Mouse (Mus musculus) left cerebral cortex, adult 6 months (tissue): Measurements from ENCODE around the gene Ssrp1. TPM values are rescaled to one million over a fixed set of nuclear protein-coding genes. Genes with fewer than 3 reads are reported as not detected.

Experiments
- long read RNA-seq, 2 experiments: library from polyadenylated mRNA; unstranded; transcript quantifications; one replicate each; pipeline ENCODE4 v2.0.0; 2019 to 2020
- polyA plus RNA-seq: library from polyadenylated mRNA; unstranded; fragments of <200 nt; fragmentation: Nextera tagmentation; gene quantifications from 2 replicates; pipeline ENCODE4 v1.2.3, GENCODE M21; 2021

The Ssrp1 gene
- 29.3 and 42.0 TPM in 2 replicates for polyA plus RNA-seq
- long read RNA-seq, experiment 1, transcript Ssrp1-201 (17 exons, 2,739 nt), result major isoform, 82 of 250 reads
- long read RNA-seq, experiment 1, partial matches to known transcripts, result 137 of 250 reads
- long read RNA-seq, experiment 1, other reads (novel, unspliced or antisense), result 24 of 250 reads
- long read RNA-seq, experiment 2, partial matches to known transcripts, result 43 of 50 reads
- long read RNA-seq, experiment 2, other reads (novel, unspliced or antisense), result 3 of 50 reads

DNA sequence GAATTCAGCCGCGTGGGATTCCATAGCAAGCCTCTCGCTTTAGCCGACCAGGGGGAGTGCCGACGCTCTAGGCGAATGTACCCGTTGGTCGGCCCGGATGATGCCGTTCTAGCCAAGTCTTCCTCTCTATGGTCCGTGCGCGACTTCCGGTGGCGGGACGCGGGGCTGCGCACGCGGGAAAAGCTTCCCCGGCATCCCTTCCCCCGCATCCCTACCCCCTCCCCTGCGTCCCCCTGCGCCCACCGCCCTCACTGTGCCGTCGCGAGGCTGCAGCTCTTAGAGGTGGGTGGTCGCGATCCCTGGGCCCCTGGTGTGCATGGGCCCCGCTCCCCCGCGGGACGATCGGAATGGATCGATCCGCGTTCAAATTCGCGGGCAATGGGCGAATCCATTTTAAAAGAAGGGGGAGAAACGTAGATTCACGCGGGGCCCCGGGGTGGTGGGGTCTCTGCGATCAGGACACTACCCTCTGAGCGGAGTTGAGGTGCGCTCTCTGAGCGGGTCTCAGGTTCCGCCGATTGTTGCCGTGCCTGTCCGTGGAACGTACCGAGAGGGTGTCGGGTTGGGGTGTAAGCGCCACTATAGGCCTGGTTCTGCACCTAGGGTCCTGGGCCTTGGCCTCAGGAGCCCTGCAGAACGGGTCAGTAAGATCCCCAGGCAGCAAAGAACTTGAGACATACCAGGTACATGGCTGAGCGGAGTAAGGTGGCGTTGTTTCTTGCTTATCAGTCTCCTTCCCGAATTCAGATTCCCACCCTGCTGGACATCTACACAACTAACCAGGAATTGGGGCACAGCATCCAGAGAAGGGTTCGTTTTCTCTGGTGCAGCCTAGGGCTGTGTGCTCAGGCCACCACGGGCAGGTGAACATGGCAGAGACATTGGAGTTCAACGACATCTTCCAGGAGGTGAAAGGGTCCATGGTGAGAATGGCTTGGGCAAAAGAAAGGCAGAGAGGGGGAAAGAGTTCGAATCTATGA is at the start of gene Ssrp1, which contains the start of gene P2rx3:
Gene Ssrp1, plus strand, starts transcription at position 188 of the 980 bp plus-strand sequence.
Gene P2rx3, minus strand, starts transcription at position 416 of the 980 bp plus-strand sequence.

DNA sequence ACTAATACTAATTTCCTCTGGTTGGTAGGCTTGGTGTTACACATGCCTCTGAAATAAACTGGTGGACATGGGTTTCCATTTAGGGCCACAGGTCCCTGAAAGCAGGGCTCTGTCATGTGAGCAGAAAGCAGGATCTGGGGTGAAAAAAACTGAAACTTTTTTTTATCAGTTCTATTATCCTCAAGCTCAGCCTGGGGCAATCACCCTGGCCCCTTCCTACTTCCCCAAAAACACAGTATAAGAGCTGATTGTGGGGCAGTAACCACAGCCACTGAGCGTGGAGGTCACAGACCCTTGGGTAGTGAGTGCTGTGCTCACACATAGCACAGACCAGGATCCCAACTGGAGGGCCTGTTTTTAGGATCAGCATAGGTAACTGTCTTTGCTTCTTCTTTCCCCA is 49.1 kb upstream of the Ssrp1 start, which contains the start of gene Prg3:
Gene Prg3, plus strand, starts transcription at position 286 of the 400 bp plus-strand sequence.

GRCm38 (mm10) chr2:85047596-85048167 is 10.6 kb downstream of the Ssrp1 start, which contains the start of gene Tnks1bp1:
TSS of gene Tnks1bp1 (plus strand) at chr2:85048022.

Other genes starting within 250 kb of the Ssrp1 start
- 7.5 and 12.5 TPM in 2 replicates for gene Ube2l6, start 238.4 kb upstream of the Ssrp1 start, polyA plus RNA-seq
- not detected in 2 replicates for gene Smtnl1, start 214.6 kb upstream of the Ssrp1 start, polyA plus RNA-seq
- gene Timm10, start 210.2 kb upstream of the Ssrp1 start, polyA plus RNA-seq, result 174 and 190 TPM in 2 replicates
- gene Slc43a1, start 198.4 kb upstream of the Ssrp1 start, polyA plus RNA-seq, result 0.14 and 0.29 TPM in 2 replicates
- 5.6 and 49.3 TPM in 2 replicates for gene Rtn4rl2, start 150.5 kb upstream of the Ssrp1 start, polyA plus RNA-seq
- 0.51 and 0.83 TPM in 2 replicates for gene Slc43a3, start 100.7 kb upstream of the Ssrp1 start, polyA plus RNA-seq
- gene Prg2, start 56.8 kb upstream of the Ssrp1 start, polyA plus RNA-seq, result not detected in 2 replicates
- gene Prg3, start 49.0 kb upstream of the Ssrp1 start, polyA plus RNA-seq, result not detected in 2 replicates
- 0.28 and 0.43 TPM in 2 replicates for gene P2rx3, start 228 bp downstream of the Ssrp1 start, polyA plus RNA-seq
- 5.7 and 7.8 TPM in 2 replicates for gene Tnks1bp1, start 10.8 kb downstream of the Ssrp1 start, polyA plus RNA-seq
- 0.13 TPM in 1 of 2 replicates, not detected in the other for gene Aplnr, start 99.0 kb downstream of the Ssrp1 start, polyA plus RNA-seq
- gene Lrrc55, start 160.0 kb downstream of the Ssrp1 start, polyA plus RNA-seq, result 7.2 and 8.3 TPM in 2 replicates